In genomic region chr1:178542990-178543944, GRCm38 (mm10) we compare ENCODE assay signal across 17 mouse cellular contexts. TPM values are rescaled to one million over a fixed set of nuclear protein-coding genes. Genes with fewer than 3 reads are reported as not detected.
DNase-seq lines count a peak whose midpoint lies in the region; ATAC-seq lines count a peak whose summit lies in the region.
"Had no signal": no experiment of that assay in that cellular context is flagged by ENCODE, and none has a peak within 500 bp of the region (broad histone marks: within the 10 kb centered on the region; RNA-seq: fewer than 3 reads in every experiment).

No protein-coding gene starts in this region.

- no peaks in the 10 kb centered on the region for H3K27me3 ChIP-seq in kidney, embryonic 15.5 days
- H3K27me3 ChIP-seq in midbrain, embryonic 16.5 days (ENCODE audit: control insufficient read depth, insufficient read depth, low read depth, low read length): no peaks in the 10 kb centered on the region
- H3K27me3 ChIP-seq in midbrain, embryonic 10.5 days (ENCODE audit: low read depth, poor library complexity, severe bottlenecking): no peaks in the 10 kb centered on the region
- no peaks in the 10 kb centered on the region for H3K27me3 ChIP-seq in limb, embryonic 12.5 days
- H3K27me3 ChIP-seq: forebrain, embryonic 13.5 days; heart, embryonic 12.5 days had no signal

- no peaks in the 10 kb centered on the region for H3K9me3 ChIP-seq in kidney, embryonic 15.5 days (replicated peaks)
- no peaks in the 10 kb centered on the region for H3K9me3 ChIP-seq in midbrain, embryonic 16.5 days (replicated peaks; ENCODE audit: control insufficient read depth, low read length, poor library complexity, severe bottlenecking)
- no peaks in the 10 kb centered on the region; the same call in 1 of the 2 replicates for H3K9me3 ChIP-seq in midbrain, embryonic 10.5 days (replicated peaks)
- 0 out of 2 replicates have a peak, but pooled peaks cover 4% of the 10 kb centered on the region for H3K9me3 ChIP-seq in limb, embryonic 12.5 days
- H3K9me3 ChIP-seq: forebrain, embryonic 13.5 days; hindbrain, embryonic 10.5 days had no signal

- peaks cover 29% of the 10 kb centered on the region for H3K4me1 ChIP-seq in kidney, embryonic 15.5 days
- 0 out of 2 replicates have a peak, but pooled peaks cover 2% of the 10 kb centered on the region for H3K4me1 ChIP-seq in midbrain, embryonic 16.5 days (ENCODE audit: control insufficient read depth, insufficient read depth, low read length)
- no peaks in the 10 kb centered on the region; the same call in 1 of the 2 replicates for H3K4me1 ChIP-seq in midbrain, embryonic 10.5 days
- H3K4me1 ChIP-seq in limb, embryonic 12.5 days (replicated peaks): peaks cover 66% of the 10 kb centered on the region
- H3K4me1 ChIP-seq: forebrain, embryonic 13.5 days; hindbrain, embryonic 10.5 days had no signal

- peak overlapping the region; percentile 55 for H3K27ac ChIP-seq in kidney, embryonic 15.5 days
- H3K27ac ChIP-seq in midbrain, embryonic 16.5 days (ENCODE audit: low read length): no peak overlapping the region
- no peak overlapping the region for H3K27ac ChIP-seq in midbrain, embryonic 10.5 days (replicated peaks)
- no peak overlapping the region for H3K27ac ChIP-seq in limb, embryonic 12.5 days
- H3K27ac ChIP-seq: forebrain, embryonic 13.5 days; hindbrain, embryonic 10.5 days; hindbrain, embryonic 14.5 days had no signal

- peak overlapping the region; percentile 12; the same call in 1 of the 2 replicates for H3K4me2 ChIP-seq in kidney, embryonic 15.5 days
- H3K4me2 ChIP-seq in midbrain, embryonic 16.5 days (ENCODE audit: low read length): no peak overlapping the region
- H3K4me2 ChIP-seq in limb, embryonic 12.5 days: no peak overlapping the region
- H3K4me2 ChIP-seq: forebrain, embryonic 13.5 days; heart, embryonic 12.5 days; hindbrain, embryonic 14.5 days had no signal

- 28% methylated on average over 8 of the region's 8 CpGs for WGBS in kidney, embryonic 15.5 days
- WGBS in midbrain, embryonic 16.5 days: 91% methylated on average over 8 of the region's 8 CpGs
- WGBS in midbrain, embryonic 10.5 days: 94% methylated on average over 8 of the region's 8 CpGs
- 47% methylated on average over 8 of the region's 8 CpGs for WGBS in limb, embryonic 12.5 days

- peak; percentile 68 for ATAC-seq in kidney, embryonic 15.5 days (replicated peaks; ENCODE audit: low FRiP score)
- 0 out of 2 replicates have a peak, but pooled peaks have one; percentile 44 for ATAC-seq in midbrain, embryonic 16.5 days
- peak; percentile 35; the same call in 1 of the 2 replicates for ATAC-seq in limb, embryonic 12.5 days (ENCODE audit: insufficient number of reproducible peaks, insufficient read depth, low FRiP score, low TSS enrichment, low read depth)
- no peak for ATAC-seq in CD4-positive, CD25-positive, alpha-beta regulatory T cell, adult 4 months
- ATAC-seq: forebrain, embryonic 13.5 days; forebrain, postnatal 0 days had no signal

- no peak overlapping the region for H3K9ac ChIP-seq in kidney, embryonic 15.5 days
- H3K9ac ChIP-seq in midbrain, embryonic 16.5 days (ENCODE audit: low read depth, low read length): no peak overlapping the region
- no peak overlapping the region for H3K9ac ChIP-seq in limb, embryonic 12.5 days (replicated peaks)
- H3K9ac ChIP-seq: forebrain, embryonic 13.5 days; forebrain, postnatal 0 days; heart, embryonic 12.5 days; hindbrain, embryonic 14.5 days had no signal

- no peak overlapping the region for H3K4me3 ChIP-seq in kidney, embryonic 15.5 days (replicated peaks)
- H3K4me3 ChIP-seq in midbrain, embryonic 16.5 days (ENCODE audit: low read depth, low read length): no peak overlapping the region
- H3K4me3 ChIP-seq in midbrain, embryonic 10.5 days: no peak overlapping the region
- no peak overlapping the region for H3K4me3 ChIP-seq in limb, embryonic 12.5 days (replicated peaks)
- H3K4me3 ChIP-seq: forebrain, embryonic 13.5 days; heart, embryonic 12.5 days; hindbrain, embryonic 10.5 days had no signal

- H3K36me3 ChIP-seq in kidney, embryonic 15.5 days: peaks cover 14% of the 10 kb centered on the region
- H3K36me3 ChIP-seq in midbrain, embryonic 16.5 days (ENCODE audit: control insufficient read depth, insufficient read depth, low read length): no peaks in the 10 kb centered on the region
- no peaks in the 10 kb centered on the region for H3K36me3 ChIP-seq in midbrain, embryonic 10.5 days
- H3K36me3 ChIP-seq in limb, embryonic 12.5 days: peaks cover 54% of the 10 kb centered on the region
- H3K36me3 ChIP-seq: hindbrain, embryonic 10.5 days had no signal

- no peak for DNase-seq in kidney, postnatal 14 days
- DNase-seq in midbrain, embryonic 10.5 days (ENCODE audit: low spot score): no peak
- no peak for DNase-seq in left cerebral cortex, adult 11 months (ENCODE audit: low spot score)
- DNase-seq: adrenal gland, postnatal 14 days; cerebellum, adult 11-12 months; cerebellum, adult 9-10 months; cerebellum, postnatal 25 days; forebrain, postnatal 0 days; gastrocnemius, postnatal 14 days had no signal

RNA-seq across cellular contexts. Expression of gene Kif26b, which starts 14.3 kb away (rescaled TPM):
- polyA plus RNA-seq in kidney, embryonic 15.5 days (2015; fragmentation: Nextera tagmentation; extraction: Ambion mirVana): 13.2 and 13.4 TPM in 2 replicates
- polyA plus RNA-seq in midbrain, embryonic 16.5 days (2015; fragmentation: Nextera tagmentation; extraction: Ambion mirVana): 7.8 and 8.1 TPM in 2 replicates
- 3.3 and 4.3 TPM in 2 replicates for polyA plus RNA-seq in midbrain, embryonic 10.5 days (2016; fragmentation: Nextera tagmentation; extraction: Ambion mirVana)
- 32.0 and 33.2 TPM in 2 replicates for polyA plus RNA-seq in limb, embryonic 12.5 days (2016; fragmentation: Nextera tagmentation; extraction: Ambion mirVana)
- under 1 TPM in 1 of 2 experiments, not detected in 1; 0.04 TPM for polyA plus RNA-seq in CD4-positive, CD25-positive, alpha-beta regulatory T cell, adult 4 months (2017; shearing (Covaris generic))
